Mouse (Mus musculus) kidney, postnatal 25 days (tissue): ENCODE data around the gene Fgfr2.
A peak's percentile ranks its signal among the peaks of the same experiment; 100 is the strongest.

ENCODE experiments used
- DNase-seq, 2 experiments: peaks; one replicate each; pipeline ENCODE4 v3.0.0; 2021; ENCODE audit warnings: mixed read lengths in 2 of 2

The Fgfr2 gene

DNA sequence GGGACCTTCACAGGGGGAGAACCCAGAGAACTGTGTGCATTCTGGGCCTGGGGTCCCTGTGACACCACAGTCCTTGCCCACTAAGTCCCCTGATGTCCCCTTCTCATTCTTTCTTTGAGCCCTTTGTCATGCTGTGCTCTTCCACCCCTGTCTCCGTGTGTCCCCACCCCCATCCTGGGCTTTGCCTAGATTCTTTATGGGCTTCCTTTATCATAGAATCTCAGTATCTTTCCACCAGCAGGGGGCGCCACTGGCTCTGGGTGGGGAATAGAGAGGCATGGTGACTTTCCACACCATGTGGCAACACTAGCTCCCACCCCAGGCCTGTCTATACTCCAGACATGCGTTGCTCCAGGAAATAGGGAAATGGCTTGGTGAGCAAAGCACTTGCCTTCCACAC is 466.6 kb downstream of the Fgfr2 start:
- DNase-seq = peak; percentile 92 to 97

DNA sequence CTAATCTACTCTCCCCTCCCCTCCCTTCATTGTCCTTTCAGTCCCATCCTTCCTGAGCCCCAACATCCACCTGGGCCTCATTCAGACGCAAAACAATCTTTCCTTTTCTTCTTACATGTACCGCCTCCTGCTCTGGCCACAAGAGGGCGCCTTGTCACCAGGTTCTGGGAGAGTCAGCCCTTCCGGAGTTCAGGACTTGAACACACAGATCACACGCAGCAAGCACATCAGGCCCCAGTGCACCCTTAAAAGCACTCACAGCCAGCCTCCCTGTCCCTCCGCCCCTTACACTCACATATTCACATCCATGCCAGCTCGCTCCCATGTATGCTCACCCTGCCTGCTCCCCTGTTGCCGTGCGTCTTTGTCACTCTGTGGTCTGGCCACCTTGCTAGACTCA is 467.1 kb downstream of the Fgfr2 start:
- DNase-seq = peak; percentile 91 to 96

DNA sequence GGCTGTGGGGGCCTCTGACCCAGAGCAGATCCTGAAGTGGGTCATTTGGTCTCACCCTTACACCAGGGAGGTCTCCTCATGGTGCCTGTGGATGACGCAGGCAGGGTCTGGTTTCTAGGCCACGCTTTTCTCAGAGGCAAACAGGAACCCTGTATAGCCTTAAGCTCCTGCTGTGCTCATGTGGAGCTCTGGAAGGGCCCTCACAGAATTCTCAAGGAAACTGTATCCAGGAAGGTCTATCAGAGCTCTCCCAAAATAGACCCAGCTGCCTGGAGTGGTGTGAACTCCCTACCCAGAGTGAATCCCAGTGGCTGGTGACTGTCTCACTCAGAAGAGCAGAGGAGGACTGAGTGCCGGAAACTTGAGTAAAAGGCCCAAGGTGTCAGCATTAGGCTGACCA is 468.7 kb downstream of the Fgfr2 start:
- DNase-seq = no peak

DNA sequence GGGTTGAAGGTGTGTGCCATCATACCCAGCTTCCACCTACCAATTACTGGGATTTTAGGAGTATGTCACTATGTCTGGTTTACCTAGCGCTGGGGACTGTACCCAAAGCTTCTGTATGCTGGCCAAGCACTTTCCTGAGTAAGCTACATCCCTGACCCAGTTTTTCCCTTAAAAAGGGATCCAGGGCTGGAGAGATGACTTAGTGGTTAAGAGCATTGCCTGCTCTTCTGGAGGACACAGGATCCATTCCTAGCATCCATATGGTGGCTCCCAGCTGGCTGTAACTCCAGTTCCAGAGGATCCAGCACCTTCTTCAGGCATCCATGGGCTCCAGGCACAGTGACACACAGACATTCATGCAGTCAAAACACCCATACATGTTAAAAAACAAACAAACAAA is 476.6 kb downstream of the Fgfr2 start:
- no peak for DNase-seq

DNA sequence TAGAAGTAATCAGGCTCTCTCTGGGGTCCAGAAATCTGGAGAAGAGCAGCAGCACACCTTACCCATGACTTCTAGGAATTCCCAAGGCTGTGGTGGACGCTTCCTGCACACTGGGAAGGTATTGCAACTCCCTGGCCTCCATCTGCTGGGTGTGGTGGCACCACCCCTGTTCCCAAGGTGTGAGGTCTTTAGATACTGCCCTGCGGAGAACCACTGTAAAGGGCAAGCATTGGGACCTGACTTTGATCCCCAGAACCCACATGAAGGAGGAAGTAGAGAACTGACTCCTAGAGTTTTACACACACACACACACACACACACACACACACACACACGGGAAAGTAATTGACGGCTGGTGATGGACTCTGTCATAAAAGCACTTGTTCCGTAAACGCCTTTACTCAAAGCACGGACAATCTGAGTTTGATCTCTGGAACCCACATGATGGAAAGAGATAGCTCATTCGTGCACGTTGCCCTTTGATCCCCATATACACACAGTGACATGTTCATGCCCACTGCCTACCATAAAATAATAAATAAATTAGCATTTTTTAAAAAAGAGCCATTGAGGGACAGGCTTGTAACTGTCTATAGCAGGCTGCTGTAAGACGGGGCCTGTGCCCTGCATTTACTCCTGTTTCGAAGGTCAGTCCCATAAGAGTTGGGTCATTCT is 478.4 kb downstream of the Fgfr2 start:
- no peak for DNase-seq

DNA sequence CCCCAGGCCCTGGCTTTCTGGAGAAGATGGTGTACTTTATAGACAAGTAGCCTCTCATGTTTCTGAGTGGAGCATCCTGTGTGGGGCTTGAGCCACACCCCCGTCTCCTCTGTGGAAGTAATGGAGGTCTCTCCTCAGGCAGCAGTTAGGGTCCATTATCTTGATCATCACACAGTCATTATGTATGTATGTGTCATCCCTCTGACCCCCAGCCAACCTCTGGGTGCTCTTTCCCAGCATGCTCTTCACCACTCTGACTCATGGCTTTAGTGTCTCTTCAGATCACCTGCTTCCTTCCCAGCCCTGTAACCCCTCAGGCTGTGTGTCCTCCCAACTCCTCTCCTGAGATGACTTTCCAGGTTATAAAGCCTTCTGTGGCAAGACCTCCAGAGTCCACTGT is 481.5 kb downstream of the Fgfr2 start:
- DNase-seq = no peak

DNA sequence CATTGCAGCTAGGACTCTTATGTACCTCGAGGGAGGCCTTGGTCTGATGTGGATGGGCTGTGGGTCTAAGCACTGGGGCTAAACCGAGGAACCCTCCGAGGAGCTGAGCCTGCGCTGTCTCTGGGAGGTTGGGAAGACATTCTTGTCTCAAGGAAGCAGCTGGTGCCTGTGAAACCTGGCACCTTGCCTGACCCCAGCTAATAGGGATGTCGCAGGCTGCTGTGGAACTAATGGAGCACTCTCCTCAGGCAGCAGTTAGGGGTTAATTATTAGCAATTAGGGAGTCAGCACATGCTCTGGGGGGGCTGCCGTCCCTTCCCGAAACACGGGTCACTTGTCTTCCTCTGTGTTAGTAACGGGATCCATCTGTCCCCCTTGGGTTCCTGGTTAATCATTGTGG is 482.2 kb downstream of the Fgfr2 start:
- peak; percentile 75 to 76 for DNase-seq

DNA sequence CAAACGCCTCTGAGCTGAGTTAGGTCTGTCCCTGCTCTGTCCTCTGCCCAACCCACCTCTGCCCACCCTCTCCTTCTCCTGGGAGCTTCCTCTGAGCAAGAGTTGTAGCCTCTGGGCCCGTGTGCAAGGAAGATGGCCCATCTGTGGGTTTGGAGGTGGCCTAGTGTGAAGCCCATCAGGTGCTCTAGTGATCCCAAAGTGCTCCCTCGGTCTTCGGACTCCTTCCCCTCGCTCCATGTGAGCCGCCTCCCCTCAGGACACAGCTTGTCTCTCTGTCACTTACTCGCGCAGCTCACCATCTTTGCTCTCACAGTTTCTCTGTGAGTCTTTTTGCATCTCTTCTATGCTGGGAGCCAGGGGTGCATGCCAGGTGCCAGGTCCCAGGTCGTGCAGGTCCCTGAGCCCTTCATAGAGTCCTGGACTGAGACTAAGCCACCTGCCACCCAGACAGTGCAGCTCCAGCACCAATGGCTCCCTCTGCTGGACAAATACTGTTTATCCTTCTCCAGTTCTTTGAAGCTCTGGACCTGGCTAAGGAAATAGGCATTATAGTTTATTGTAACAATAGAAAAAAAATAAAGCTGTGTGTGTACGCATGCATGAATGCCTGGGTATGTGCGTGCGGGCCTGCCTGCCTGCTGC is 484.6 kb downstream of the Fgfr2 start:
- DNase-seq = peak; percentile 53 to 68

DNA sequence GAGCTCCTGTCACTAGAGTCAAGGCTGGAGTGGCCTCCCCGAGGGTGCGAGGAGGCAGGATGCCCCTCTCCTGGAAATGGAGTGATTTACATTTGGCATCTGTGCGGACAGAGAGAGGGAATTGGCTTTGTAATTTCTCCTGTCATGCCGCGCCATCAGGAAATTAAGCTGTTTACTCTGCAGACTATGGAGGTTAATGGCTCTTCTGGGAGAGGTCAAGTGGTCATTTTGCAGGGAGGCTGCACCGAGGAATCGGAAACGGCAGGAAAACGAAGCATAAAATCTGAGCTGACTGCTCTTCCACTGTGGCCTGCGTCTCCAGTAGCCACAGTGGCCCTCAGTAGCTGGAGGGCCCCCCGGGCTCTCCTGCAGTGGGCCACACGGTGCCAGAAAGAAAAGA is 485.9 kb downstream of the Fgfr2 start:
- no peak for DNase-seq

DNA sequence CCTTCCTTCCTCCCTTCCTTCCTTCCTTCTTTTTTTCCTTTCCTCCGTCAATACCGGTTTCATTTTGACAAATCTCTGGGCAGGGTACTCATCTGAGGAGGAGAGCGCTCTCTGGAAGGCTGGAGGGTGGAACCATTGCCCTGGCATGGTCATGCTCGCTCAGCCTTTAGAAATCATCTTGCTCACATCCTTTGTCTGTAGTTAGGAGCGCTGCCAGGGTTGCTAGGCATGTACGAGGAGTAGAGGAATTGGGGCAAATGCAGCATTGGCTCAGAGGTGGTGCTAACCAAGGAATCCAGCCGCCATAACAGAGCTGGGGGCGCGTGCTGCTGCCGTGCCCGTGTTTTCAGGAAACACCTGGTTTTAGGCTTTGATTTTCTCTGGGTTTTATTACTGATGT is 491.8 kb downstream of the Fgfr2 start:
- DNase-seq = no peak

DNA sequence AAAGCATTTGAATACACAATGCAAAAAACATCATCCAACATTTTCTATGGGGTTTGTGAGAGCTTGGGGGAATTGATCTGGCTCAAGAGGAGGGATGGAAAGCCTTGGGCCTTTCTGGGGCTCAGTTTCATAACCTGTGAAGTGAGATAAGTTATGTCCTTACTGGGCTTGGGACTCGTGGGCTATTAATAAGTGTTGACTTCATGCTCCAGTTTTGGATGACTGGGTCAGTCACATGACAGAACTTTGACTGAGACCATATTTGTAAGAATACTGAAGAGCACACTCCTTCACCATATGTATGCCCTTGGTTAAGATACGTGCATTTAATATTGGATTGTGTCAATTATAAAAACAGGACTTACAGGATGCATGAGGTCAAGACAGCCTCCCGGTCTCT is 495.7 kb downstream of the Fgfr2 start:
- DNase-seq = no peak

DNA sequence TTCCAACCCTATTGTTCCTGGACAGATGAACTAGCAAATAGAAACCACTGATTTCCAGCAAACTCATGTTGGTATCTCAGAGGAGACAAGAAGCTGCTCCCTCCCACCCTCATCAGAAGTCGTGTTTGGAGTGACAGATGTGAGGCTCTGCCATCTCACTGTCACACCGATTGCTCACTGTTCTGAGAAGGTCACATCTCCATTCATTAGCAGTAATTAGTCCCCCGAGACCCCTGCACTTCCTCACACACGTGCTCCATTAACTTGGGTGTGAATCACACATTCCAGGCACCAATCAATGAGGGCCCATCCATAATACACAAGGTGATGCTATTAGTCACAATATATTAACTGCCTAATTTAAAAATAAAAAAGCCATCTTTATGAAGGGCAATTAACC is 497.0 kb downstream of the Fgfr2 start:
- DNase-seq = no peak

DNA sequence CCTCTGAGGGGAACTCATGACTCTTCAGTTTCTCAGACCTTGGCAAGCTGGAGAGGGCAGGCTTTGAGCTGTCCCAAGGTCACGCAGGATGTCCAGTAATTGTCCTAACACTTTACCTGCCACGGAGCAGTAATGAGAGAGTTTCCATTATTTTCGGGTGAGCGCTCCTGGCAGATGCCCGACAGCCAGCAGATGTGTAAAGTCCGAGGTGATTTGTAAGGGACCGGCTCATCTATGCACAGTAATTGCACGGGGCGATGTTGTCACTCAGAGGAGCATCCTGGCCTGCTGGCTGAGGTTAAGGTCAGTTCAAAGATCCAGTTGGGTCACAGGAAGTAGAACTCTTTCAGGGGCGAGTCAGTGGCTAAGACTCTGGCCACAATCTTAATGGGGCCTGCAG is 499.0 kb downstream of the Fgfr2 start:
- peak; percentile 9 to 54 for DNase-seq

DNA sequence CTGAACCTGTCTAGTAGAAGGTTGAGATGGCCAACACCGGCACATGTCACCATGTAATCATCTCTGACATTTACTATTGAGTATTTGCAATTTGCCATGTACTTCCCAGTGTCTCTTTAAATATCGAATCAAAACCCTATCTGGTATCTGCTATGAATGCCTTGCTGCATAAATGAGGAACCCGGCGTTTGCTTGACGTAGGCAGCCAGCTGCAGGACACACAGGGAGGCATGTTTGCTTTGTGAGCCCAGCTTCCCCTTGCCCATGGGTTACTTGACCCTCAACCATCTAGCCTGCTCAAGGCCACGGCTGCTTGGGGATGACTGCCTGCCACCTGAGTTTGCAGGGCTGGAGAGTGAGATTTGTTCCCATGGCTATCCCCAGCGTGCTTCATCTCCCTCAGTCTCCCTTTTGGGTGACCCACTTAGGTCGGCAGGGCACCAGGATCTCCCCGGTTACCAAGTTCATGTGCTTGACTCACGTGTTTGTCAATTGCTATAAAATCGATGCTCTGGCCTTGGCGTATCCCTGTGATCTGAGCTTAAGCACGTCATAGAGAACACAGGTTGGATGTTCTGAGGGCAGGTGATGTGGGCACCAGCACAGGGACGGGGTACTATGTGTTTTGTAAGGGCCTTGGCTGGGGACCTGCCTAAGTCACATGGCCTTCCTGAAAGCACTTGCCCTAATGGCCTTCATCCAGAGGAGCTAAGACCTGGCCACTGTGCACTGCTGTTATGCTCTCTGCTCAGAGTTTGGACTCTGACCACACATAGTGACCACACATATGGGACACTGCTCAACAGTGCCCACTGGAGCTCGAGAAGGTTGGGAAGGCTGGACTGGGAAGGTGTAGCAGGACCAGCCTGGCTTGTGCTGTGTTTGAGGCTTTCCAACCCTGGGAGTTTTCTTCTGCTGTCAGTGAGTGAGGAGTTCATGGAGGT is 502.9 kb downstream of the Fgfr2 start:
- DNase-seq = peak; percentile 44 to 79

DNA sequence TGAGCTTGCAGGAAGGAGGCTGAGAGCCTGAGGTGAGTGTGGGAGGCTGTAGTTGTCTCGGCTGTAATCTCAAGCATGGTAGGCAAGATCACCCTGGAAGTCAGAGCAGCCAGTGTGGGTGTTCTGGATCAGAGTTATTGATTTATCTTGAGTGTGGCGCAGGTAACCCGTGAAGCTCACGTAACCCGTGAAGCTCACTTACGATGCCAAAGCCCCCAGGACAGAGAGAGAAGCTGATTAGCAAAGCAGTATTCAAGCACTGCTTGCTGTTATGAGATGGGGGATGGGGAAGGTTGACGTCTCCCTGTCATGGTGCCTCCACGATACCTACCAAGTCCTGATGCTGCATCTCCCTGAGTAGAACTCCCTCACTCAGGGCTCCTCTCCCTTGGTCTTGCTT is 503.6 kb downstream of the Fgfr2 start:
- no peak for DNase-seq

DNA sequence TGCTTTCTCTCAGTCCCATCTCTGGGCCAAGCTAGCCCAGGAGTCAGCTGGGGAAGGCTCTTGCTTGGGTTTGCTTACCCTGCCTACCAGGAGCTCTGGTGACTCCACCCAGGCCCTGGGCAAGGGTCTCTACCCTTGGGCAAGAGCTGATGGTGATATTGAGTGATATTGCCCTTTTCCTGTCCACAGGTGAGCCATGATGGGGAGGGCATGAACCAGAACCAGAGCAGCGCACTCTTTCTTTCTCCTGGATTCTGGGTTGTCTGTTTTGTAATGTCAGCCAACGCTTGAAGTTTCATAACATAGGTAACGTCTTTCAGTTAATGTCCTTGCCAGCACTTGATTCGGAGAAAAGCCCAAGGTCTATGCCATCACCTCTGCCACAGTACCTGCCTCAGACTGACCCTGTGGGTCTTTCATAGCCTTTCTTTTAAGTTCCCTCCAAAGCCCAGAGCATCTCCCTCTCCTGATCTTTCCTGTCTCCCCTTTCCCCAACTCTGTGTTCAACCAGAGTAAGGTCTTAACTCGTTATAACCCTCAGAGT is 506.1 kb downstream of the Fgfr2 start:
- DNase-seq = no peak

DNA sequence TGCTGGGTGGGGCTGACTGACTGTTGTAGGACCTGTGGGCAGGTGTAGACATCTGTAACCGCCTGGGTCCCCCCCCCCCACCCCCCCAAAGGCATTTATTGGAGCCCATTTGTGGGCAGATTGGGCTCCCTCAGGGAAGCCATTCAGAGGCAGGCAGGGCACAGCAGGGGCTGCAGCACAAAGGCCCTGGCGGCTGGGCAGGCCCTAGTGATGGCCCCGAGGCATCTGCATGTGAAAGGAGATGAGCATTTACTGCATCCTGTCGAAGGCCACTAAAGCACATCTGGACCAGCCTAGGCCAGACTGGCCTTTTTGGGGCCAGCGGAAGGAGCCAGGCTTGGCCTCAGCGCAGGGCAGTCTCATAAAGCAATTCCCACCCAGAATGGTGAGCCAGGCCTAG is 506.8 kb downstream of the Fgfr2 start:
- no peak for DNase-seq

DNA sequence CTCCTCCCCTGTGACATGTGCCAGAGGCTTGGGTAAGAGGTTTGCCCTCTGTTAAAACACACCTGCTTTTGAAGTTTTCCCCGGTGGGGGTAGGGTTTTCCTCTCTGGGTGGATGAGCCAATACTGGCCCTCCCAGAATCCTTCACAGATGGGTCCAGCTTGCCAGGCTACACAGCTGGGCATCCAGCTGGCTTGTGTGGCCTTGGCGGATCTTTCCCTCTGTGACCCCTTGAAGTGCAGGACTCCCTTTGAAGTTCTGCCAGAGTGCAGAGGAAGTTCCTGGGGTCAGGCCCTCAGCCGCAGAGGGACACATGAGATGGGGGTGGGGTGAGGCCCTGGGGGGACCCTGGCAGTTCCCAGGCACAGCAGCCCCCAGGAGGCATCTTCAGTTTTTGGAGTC is 507.8 kb downstream of the Fgfr2 start:
- no peak for DNase-seq

DNA sequence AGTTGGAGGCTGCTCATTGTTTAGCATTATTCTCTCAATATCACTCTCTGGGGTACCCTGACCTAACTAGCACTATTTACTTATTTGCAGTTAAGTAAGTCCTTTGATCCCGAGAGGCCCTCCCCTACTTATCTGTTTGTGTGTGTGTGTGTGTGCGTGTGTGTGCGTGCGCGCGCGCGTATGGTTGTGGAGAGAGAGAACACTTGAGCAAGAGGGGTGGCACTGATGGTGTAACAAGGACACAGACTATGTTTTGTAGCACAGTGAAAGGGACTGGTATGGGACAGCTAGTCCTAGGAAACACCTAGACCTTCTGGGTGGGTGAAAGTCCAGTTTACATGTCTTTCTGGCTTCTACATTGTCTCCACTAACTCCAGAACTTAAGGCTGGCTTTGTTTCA is 511.6 kb downstream of the Fgfr2 start:
- DNase-seq = no peak

DNA sequence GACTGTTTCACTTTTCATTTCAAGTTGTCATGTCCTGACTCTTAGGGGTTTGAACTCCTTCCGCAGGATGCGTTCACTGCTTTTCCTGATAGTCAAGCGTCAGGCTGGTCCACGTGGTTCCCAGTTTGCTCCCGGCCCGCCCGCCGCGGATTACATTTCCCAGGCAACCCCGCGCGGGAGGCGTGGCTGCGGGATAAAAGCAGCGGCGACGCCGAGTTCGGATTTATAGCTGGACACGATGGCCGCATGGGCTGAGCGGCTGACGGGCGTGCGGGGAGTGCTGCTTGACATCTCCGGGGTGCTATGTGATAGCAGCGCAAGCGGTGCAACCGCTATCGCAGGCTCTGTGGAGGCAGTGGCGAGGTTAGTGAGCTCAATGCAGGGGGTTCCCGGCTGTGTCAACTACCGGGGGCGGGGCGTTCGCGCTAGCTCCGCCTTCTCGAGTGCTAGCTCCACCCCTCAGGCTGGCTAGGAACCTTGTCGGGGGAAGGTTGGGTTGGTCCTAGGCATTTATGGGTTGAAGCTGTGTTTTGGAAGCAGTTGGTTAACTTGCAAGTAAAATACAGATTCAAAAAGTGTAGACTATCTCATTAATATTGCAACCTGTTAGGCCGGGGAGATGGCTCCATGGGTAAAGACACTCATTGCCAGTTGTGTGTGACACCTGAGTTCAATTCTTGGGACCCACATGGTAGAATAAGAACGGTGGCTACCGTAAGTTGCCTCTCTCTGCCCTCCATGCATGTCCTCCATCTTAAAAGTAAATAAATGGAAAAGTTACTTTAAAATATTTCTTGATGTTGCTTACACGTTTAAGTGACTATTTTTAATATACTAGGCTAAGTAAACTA is 512.5 kb downstream of the Fgfr2 start, which contains the start of gene Lhpp:
TSS of gene Lhpp (plus strand) at position 171 of the 851 bp plus-strand sequence.
- peak; percentile 80 to 87 for DNase-seq

DNA sequence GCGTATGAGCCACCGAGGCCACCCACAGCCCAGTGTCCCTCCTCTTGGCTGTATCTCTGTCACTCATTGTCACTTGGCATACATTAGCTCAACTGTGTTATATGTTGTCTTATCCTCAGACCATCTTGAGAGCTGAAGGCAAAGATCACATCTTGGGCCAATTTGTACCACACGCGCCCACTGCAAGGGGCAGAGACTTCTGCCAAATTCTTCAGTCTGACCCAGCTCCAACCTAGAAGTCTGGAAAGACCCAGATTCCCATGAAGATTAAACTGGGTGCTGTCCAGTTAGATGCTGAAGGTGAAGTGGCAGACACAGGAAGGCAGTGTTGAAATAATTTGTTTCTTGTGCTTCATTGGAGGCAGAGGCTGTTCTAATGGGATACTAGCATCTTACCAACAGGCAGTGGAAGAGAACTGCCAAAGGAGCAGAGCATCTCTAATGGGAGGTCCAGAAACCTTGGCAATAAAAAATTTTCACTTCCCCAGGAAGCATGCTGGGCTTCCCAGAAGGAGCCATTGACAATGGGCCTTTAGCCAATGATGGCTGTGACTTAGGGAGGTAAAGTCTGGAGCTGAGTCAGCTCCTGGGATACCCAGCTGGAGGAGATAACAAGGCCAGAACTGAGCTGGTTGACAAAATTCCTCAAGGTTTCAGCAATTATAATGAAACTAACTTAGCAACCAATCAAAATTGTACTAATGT is 514.7 kb downstream of the Fgfr2 start:
- no peak for DNase-seq

DNA sequence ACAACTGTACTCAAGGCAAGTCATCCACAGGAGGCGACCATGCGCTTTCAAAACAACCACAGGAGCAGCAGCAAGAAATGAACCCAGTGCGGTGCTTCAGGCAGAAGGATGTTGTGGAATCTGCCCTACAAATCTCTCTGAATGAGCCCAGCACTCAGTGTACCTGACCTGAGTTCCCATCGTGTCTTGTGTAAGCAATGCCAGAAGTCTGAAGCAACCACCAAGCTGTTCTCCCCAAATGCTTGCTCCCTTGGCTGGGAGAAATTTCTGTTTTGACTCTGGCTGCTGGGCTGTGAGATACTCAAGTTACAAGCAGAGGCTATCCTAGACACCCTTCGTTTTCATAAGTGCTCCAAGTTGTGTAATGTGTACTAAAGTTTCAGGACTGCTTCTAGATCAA is 517.5 kb downstream of the Fgfr2 start:
- no peak for DNase-seq
